In genomic region chr11:117653491-117654351, GRCm38 (mm10) we compare ENCODE assay signal across 7 mouse cellular contexts. TPM values are rescaled to one million over a fixed set of nuclear protein-coding genes. Genes with fewer than 3 reads are reported as not detected.
DNase-seq lines count a peak whose midpoint lies in the region; ATAC-seq lines count a peak whose summit lies in the region.

Gene Tnrc6c, plus strand, starts transcription at chr11:117654289.

- no peaks in the 10 kb centered on the region for H3K9me3 ChIP-seq in hindbrain, embryonic 12.5 days (replicated peaks)

- peak within 1 kb of the TSS; percentile 92 for H3K4me3 ChIP-seq in hindbrain, embryonic 12.5 days

- peaks cover 33% of the 10 kb centered on the region for H3K4me1 ChIP-seq in hindbrain, embryonic 12.5 days

- H3K27me3 ChIP-seq in hindbrain, embryonic 12.5 days = peaks cover 13% of the 10 kb centered on the region

- H3K9ac ChIP-seq in hindbrain, embryonic 12.5 days = peak within 1 kb of the TSS; percentile 99

- DNase-seq in NIH3T3 (ENCODE audit: low read depth) = peak; percentile 89
- DNase-seq in cerebellum, adult 18-20 months = peak; percentile 83 to 92
- peak; percentile 77 to 79 for DNase-seq in frontal cortex, postnatal 14 days (ENCODE audit: low spot score in 2 of 2)
- peak; percentile 78 to 88 for DNase-seq in left cerebral cortex, adult 18-20 months (ENCODE audit: low spot score in 2 of 2)
- peak; percentile 70 for DNase-seq in lung, postnatal 36 days
- peak; percentile 92 to 93 for DNase-seq in right cerebral cortex, postnatal 10 days (ENCODE audit: low spot score in 2 of 2)

- peak within 1 kb of the TSS; percentile 98 for H3K27ac ChIP-seq in hindbrain, embryonic 12.5 days

- peak within 1 kb of the TSS; percentile 82 for H3K4me2 ChIP-seq in hindbrain, embryonic 12.5 days (replicated peaks)

- H3K36me3 ChIP-seq in hindbrain, embryonic 12.5 days = no peaks in the 10 kb centered on the region

- peak; percentile 93 for ATAC-seq in hindbrain, embryonic 12.5 days (ENCODE audit: low FRiP score)

- 1% methylated on average over 59 of the region's 62 CpGs for WGBS in hindbrain, embryonic 12.5 days

RNA-seq across cellular contexts. Expression of gene Tnrc6c, which starts in this region (rescaled TPM):
- polyA plus RNA-seq in hindbrain, embryonic 12.5 days (2016; fragmentation: Nextera tagmentation; extraction: Ambion mirVana) = 26.3 and 28.3 TPM in 2 replicates
- total RNA-seq in left cerebral cortex, adult 18-20 months (2021) = 10 to 100 TPM; 53.3 to 54.9 TPM

Comparison
In these comparisons a context has a peak if more than half of its experiments do, and no peak if none do; other contexts are left out.
1. Peak in every context shown above with its lines: DNase-seq, ATAC-seq, H3K4me3 ChIP-seq and H3K27ac ChIP-seq.